ENCODE assay signal across 18 mouse cellular contexts in genomic region chr3:98315181-98315580, GRCm38 (mm10). TPM values are rescaled to one million over a fixed set of nuclear protein-coding genes. Genes with fewer than 3 reads are reported as not detected.
"Had no signal": no experiment of that assay in that cellular context is flagged by ENCODE, and none has a peak within 500 bp of the region (broad histone marks: within the 10 kb centered on the region; RNA-seq: fewer than 3 reads in every experiment).

No protein-coding gene starts in this region.

- H3K9ac ChIP-seq: kidney, embryonic 15.5 days; liver, embryonic 13.5 days; neural tube, embryonic 13.5 days had no signal

- H3K9me3 ChIP-seq: kidney, embryonic 15.5 days; liver, embryonic 13.5 days; neural tube, embryonic 13.5 days had no signal

- H3K4me1 ChIP-seq: kidney, embryonic 15.5 days; liver, embryonic 13.5 days had no signal

- H3K4me2 ChIP-seq: kidney, embryonic 15.5 days; liver, embryonic 13.5 days; midbrain, embryonic 11.5 days; neural tube, embryonic 13.5 days had no signal

- DNase-seq: kidney, postnatal 10 days; kidney, postnatal 36 days; liver, embryonic 13.5 days; lung, adult 2 months; lung, postnatal 14 days; midbrain, embryonic 14.5 days; retina, postnatal 1 day; right cerebral cortex, postnatal 14 days; right cerebral cortex, postnatal 4 days; thymus, adult 2 months; thymus, postnatal 14 days; thymus, postnatal 4 days had no signal

- H3K27me3 ChIP-seq: kidney, embryonic 15.5 days; liver, embryonic 13.5 days; neural tube, embryonic 13.5 days had no signal

- H3K4me3 ChIP-seq: kidney, embryonic 15.5 days; left cerebral cortex, adult 2 months; liver, embryonic 13.5 days; neural tube, embryonic 13.5 days had no signal

- H3K36me3 ChIP-seq: neural tube, embryonic 13.5 days had no signal

- H3K27ac ChIP-seq: kidney, embryonic 15.5 days; left cerebral cortex, adult 2 months; liver, embryonic 13.5 days; neural tube, embryonic 13.5 days; stomach, postnatal 0 days had no signal

RNA-seq across cellular contexts. Expression of gene Hmgcs2, which starts 34.9 kb away (rescaled TPM):
- total RNA-seq: neutrophil, adult 5-6 weeks had no signal
